Mouse (Mus musculus) lung, postnatal 0 days (tissue): ENCODE data around the gene Bicdl1. TPM values are rescaled to one million over a fixed set of nuclear protein-coding genes. Genes with fewer than 3 reads are reported as not detected.

Experiments
- ATAC-seq: fragments of 200-750 bp; cut with Nextera tagmentation; 2 replicates; pipeline ENCODE4 v1.8.0; 2017; ENCODE audit warnings: moderate library complexity
- DNase-seq: peaks from one replicate; pipeline ENCODE4 v3.0.0-alpha.2; 2016; ENCODE audit warnings: low spot score
- H3K27ac ChIP-seq: fragments of 300-500 bp; sonication (generic); 2 replicates; pipeline ENCODE4 v1.5.1; 2014; ENCODE audit warnings: antibody characterized with exemption, mild to moderate bottlenecking, low read length, mixed read lengths
- H3K27me3 ChIP-seq: fragments of 300-500 bp; sonication (generic); replicated peaks from 2 replicates; pipeline ENCODE4 v1.6.1; 2014; ENCODE audit warnings: low read length, mixed read lengths; ENCODE audit not compliant: insufficient read depth
- H3K36me3 ChIP-seq: fragments of 300-500 bp; sonication (generic); 2 replicates; pipeline ENCODE4 v1.6.1; 2014; ENCODE audit warnings: low read length, mixed read lengths; ENCODE audit not compliant: insufficient read depth
- H3K4me1 ChIP-seq: fragments of 300-500 bp; sonication (generic); 2 replicates; pipeline ENCODE4 v1.6.1; 2014; ENCODE audit warnings: antibody characterized with exemption, low read depth, low read length, mixed read lengths; ENCODE audit not compliant: insufficient read depth
- H3K4me2 ChIP-seq: fragments of 300-500 bp; sonication (generic); replicated peaks from 2 replicates; pipeline ENCODE4 v1.6.1; 2014; ENCODE audit warnings: low read depth, mild to moderate bottlenecking, low read length, moderate library complexity, mixed read lengths
- H3K4me3 ChIP-seq: fragments of 300-500 bp; sonication (generic); 2 replicates; pipeline ENCODE4 v1.5.1; 2014; ENCODE audit warnings: low read depth, low read length
- H3K9ac ChIP-seq: fragments of 300-500 bp; sonication (generic); replicated peaks from 2 replicates; pipeline ENCODE4 v1.6.1; 2014; ENCODE audit warnings: low read depth, mild to moderate bottlenecking
- H3K9me3 ChIP-seq: fragments of 300-500 bp; sonication (generic); 2 replicates; pipeline ENCODE4 v1.6.1; 2016; ENCODE audit warnings: low read length, mixed read lengths
- CTCF ChIP-seq: IDR thresholded peaks from 2 replicates; pipeline ENCODE4 v1.5.1; 2016; ENCODE audit warnings: antibody characterized with exemption, mild to moderate bottlenecking
- EP300 ChIP-seq: IDR thresholded peaks from 2 replicates; pipeline ENCODE4 v1.6.1; 2016; ENCODE audit warnings: antibody characterized with exemption, mild to moderate bottlenecking, control low read depth
- WGBS: fragments of 180-500 bp; shearing (Covaris S2); extraction: QIAGEN DNeasy Blood & Tissue Kit; methylation state at CpG from one replicate; pipeline ENCODE4 v1.1.7; 2014; 5-methylcytosine and 5-hydroxymethylcytosine counted together
- polyA plus RNA-seq: library from polyadenylated mRNA; unstranded; fragments of >200 nt; fragmentation: Nextera tagmentation; extraction: Ambion mirVana; gene quantifications from 2 replicates; pipeline ENCODE4 v1.2.1, GENCODE M21; 2015

Bicdl1 gene
- polyA plus RNA-seq, 1 experiment from 2014 or later, result 12.4 TPM

GRCm38 (mm10) chr5:115644192-115644591, 87.2 kb downstream of the Bicdl1 start:
- no peaks in the 10 kb centered on the region for H3K4me1 ChIP-seq
- no peaks in the 10 kb centered on the region for H3K27me3 ChIP-seq
- no peak overlapping the region for H3K4me2 ChIP-seq
- WGBS, result 62% methylated on average over 9 of the region's 9 CpGs
- H3K9me3 ChIP-seq, result no peaks in the 10 kb centered on the region
- peak; percentile 51 for TF ChIP-seq CTCF
- no peak for TF ChIP-seq EP300
- no peak overlapping the region for H3K4me3 ChIP-seq
- peak; percentile 52 for ATAC-seq
- no peak overlapping the region for H3K27ac ChIP-seq
- DNase-seq, result peak; percentile 25
- H3K9ac ChIP-seq, result no peak overlapping the region
- peaks cover 26% of the 10 kb centered on the region; the same call in 1 of the 2 replicates for H3K36me3 ChIP-seq

- Histone ChIP-seq H3K9me3 (no peaks in the 10 kb centered on the region), H3K27ac (no peak overlapping the region), H3K4me3 (no peak overlapping the region), H3K4me2 (no peak overlapping the region), H3K9ac (no peak overlapping the region), H3K4me1 (peaks cover 13% of the 10 kb centered on the region; the same call in 1 of the 2 replicates), H3K36me3 (peaks cover 18% of the 10 kb centered on the region; the same call in 1 of the 2 replicates), H3K27me3 (no peaks in the 10 kb centered on the region)
- TF ChIP-seq EP300 (no peak), CTCF (no peak)
- WGBS, result 51% methylated on average over 6 of the region's 6 CpGs
- ATAC-seq (no peak), DNase-seq (peak; percentile 31)
These were observed 95.9 kb downstream of the Bicdl1 start for GRCm38 (mm10) chr5:115635536-115635935.

- DNase-seq, result no peak
- Histone ChIP-seq H3K36me3 (peaks cover 7% of the 10 kb centered on the region; the same call in 1 of the 2 replicates), H3K4me3 (no peak overlapping the region), H3K9me3 (no peaks in the 10 kb centered on the region), H3K27ac (no peak overlapping the region), H3K4me1 (peaks cover 13% of the 10 kb centered on the region; the same call in 1 of the 2 replicates), H3K4me2 (no peak overlapping the region), H3K27me3 (no peaks in the 10 kb centered on the region), H3K9ac (no peak overlapping the region)
- WGBS, result 82% methylated on average over 8 of the region's 8 CpGs
- no peak for ATAC-seq
- TF ChIP-seq EP300 (no peak), CTCF (no peak)
These were observed 97.4 kb downstream of the Bicdl1 start for GRCm38 (mm10) chr5:115634046-115634445.

GRCm38 (mm10) chr5:115633060-115633459, 98.4 kb downstream of the Bicdl1 start:
- H3K4me3 ChIP-seq, result peak overlapping the region; percentile 86
- no peaks in the 10 kb centered on the region for H3K36me3 ChIP-seq
- no peak for DNase-seq
- no peaks in the 10 kb centered on the region for H3K27me3 ChIP-seq
- H3K4me2 ChIP-seq, result peak overlapping the region; percentile 88
- no peaks in the 10 kb centered on the region for H3K9me3 ChIP-seq
- H3K9ac ChIP-seq, result no peak overlapping the region
- no peak overlapping the region for H3K27ac ChIP-seq
- peaks cover 13% of the 10 kb centered on the region; the same call in 1 of the 2 replicates for H3K4me1 ChIP-seq
- ATAC-seq, result no peak
- 19% methylated on average over 4 of the region's 4 CpGs for WGBS
- TF ChIP-seq EP300 (no peak), CTCF (no peak)

GRCm38 (mm10) chr5:115632358-115632714, 99.1 kb downstream of the Bicdl1 start:
- Histone ChIP-seq H3K4me3 (peak overlapping the region; percentile 86), H3K4me2 (peak overlapping the region; percentile 88), H3K27ac (peak overlapping the region; percentile 88), H3K36me3 (no peaks in the 10 kb centered on the region), H3K9me3 (no peaks in the 10 kb centered on the region), H3K4me1 (peaks cover 13% of the 10 kb centered on the region; the same call in 1 of the 2 replicates), H3K9ac (peak overlapping the region; percentile 78), H3K27me3 (no peaks in the 10 kb centered on the region)
- WGBS, result under 1% methylated on average over 25 of the region's 30 CpGs
- TF ChIP-seq EP300 (no peak), CTCF (no peak)
- ATAC-seq, result no peak
- peak; percentile 39 for DNase-seq

- peak within 1 kb of the TSS; percentile 86 for H3K4me3 ChIP-seq
- peak; percentile 94 for ATAC-seq
- no peaks in the 10 kb centered on the region for H3K36me3 ChIP-seq
- no peaks in the 10 kb centered on the region for H3K27me3 ChIP-seq
- H3K9ac ChIP-seq, result peak within 1 kb of the TSS; percentile 78
- no peaks in the 10 kb centered on the region for H3K9me3 ChIP-seq
- peak within 1 kb of the TSS; percentile 88 for H3K4me2 ChIP-seq
- peak within 1 kb of the TSS; percentile 88 for H3K27ac ChIP-seq
- TF ChIP-seq EP300 (no peak), CTCF (peak; percentile 40)
- WGBS, result 2% methylated on average over 37 of the region's 125 CpGs
- peak; percentile 97 for DNase-seq
- H3K4me1 ChIP-seq, result peaks cover 13% of the 10 kb centered on the region; the same call in 1 of the 2 replicates
These were observed 99.7 kb downstream of the Bicdl1 start, which contains the start of gene Rab35 for GRCm38 (mm10) chr5:115631505-115632357. TSS of gene Rab35 (plus strand) at chr5:115631908.
